Mouse (Mus musculus): ENCODE measurements around the gene Mrps6. TPM values are rescaled to one million over a fixed set of nuclear protein-coding genes. Genes with fewer than 3 reads are reported as not detected.

Gene Mrps6
- polyA plus RNA-seq, 1 experiment from 2014 or later, result 49.3 TPM

- Histone ChIP-seq H3K27me3 (replicated peaks) (no peaks in the 10 kb centered on the region), H3K4me3 (no peak overlapping the region), H3K36me3 (no peaks in the 10 kb centered on the region), H3K9ac (no peak overlapping the region), H3K4me2 (no peak overlapping the region), H3K9me3 (replicated peaks) (no peaks in the 10 kb centered on the region), H3K27ac (no peak overlapping the region), H3K4me1 (no peaks in the 10 kb centered on the region)
- WGBS (ENCODE audit: insufficient replicate concordance), result 74% methylated on average over 11 of the region's 11 CpGs
- ATAC-seq, result no peak
These were observed 76.2 kb downstream of the Mrps6 start for GRCm38 (mm10) chr16:92134148-92134764.

- Histone ChIP-seq H3K36me3 (no peaks in the 10 kb centered on the region), H3K9me3 (replicated peaks) (no peaks in the 10 kb centered on the region), H3K4me2 (no peak overlapping the region), H3K4me3 (no peak overlapping the region), H3K4me1 (no peaks in the 10 kb centered on the region), H3K27me3 (replicated peaks) (no peaks in the 10 kb centered on the region), H3K27ac (no peak overlapping the region), H3K9ac (no peak overlapping the region)
- ATAC-seq, result no peak
- WGBS (ENCODE audit: insufficient replicate concordance), result 79% methylated on average over 15 of the region's 15 CpGs
These were observed 78.2 kb downstream of the Mrps6 start for GRCm38 (mm10) chr16:92136275-92136674.

- Histone ChIP-seq H3K9me3 (replicated peaks) (no peaks in the 10 kb centered on the region), H3K4me1 (no peaks in the 10 kb centered on the region), H3K4me3 (no peak overlapping the region), H3K27ac (no peak overlapping the region), H3K27me3 (replicated peaks) (no peaks in the 10 kb centered on the region), H3K36me3 (no peaks in the 10 kb centered on the region), H3K4me2 (no peak overlapping the region), H3K9ac (no peak overlapping the region)
- ATAC-seq, result no peak
- 63% methylated on average over 15 of the region's 15 CpGs for WGBS (ENCODE audit: insufficient replicate concordance)
These were observed 81.6 kb downstream of the Mrps6 start for GRCm38 (mm10) chr16:92139386-92140261.

- H3K27me3 ChIP-seq (replicated peaks), result no peaks in the 10 kb centered on the region
- WGBS (ENCODE audit: insufficient replicate concordance), result 69% methylated on average over 9 of the region's 9 CpGs
- no peaks in the 10 kb centered on the region for H3K36me3 ChIP-seq
- H3K9me3 ChIP-seq (replicated peaks), result no peaks in the 10 kb centered on the region
- no peak overlapping the region for H3K4me3 ChIP-seq
- no peak overlapping the region for H3K4me2 ChIP-seq
- no peak overlapping the region for H3K9ac ChIP-seq
- H3K27ac ChIP-seq, result no peak overlapping the region
- ATAC-seq, result no peak
- no peaks in the 10 kb centered on the region for H3K4me1 ChIP-seq
These were observed 82.3 kb downstream of the Mrps6 start for GRCm38 (mm10) chr16:92140328-92140727.

- Histone ChIP-seq H3K9me3 (replicated peaks) (no peaks in the 10 kb centered on the region), H3K4me2 (no peak overlapping the region), H3K4me1 (no peaks in the 10 kb centered on the region), H3K9ac (no peak overlapping the region), H3K36me3 (no peaks in the 10 kb centered on the region), H3K27ac (no peak overlapping the region), H3K27me3 (replicated peaks) (no peaks in the 10 kb centered on the region), H3K4me3 (no peak overlapping the region)
- WGBS (ENCODE audit: insufficient replicate concordance), result 93% methylated on average over 12 of the region's 12 CpGs
- ATAC-seq, result no peak
These were observed 83.0 kb downstream of the Mrps6 start for GRCm38 (mm10) chr16:92141021-92141420.

- H3K4me1 ChIP-seq, result no peaks in the 10 kb centered on the region
These were observed 84.4 kb downstream of the Mrps6 start for GRCm38 (mm10) chr16:92142426-92143012.

GRCm38 (mm10) chr16:92147631-92148366, 89.7 kb downstream of the Mrps6 start:
- WGBS (ENCODE audit: insufficient replicate concordance), result 73% methylated on average over 12 of the region's 12 CpGs
- Histone ChIP-seq H3K27ac (no peak overlapping the region), H3K9me3 (replicated peaks) (no peaks in the 10 kb centered on the region), H3K4me3 (no peak overlapping the region), H3K36me3 (no peaks in the 10 kb centered on the region), H3K4me1 (no peaks in the 10 kb centered on the region), H3K4me2 (no peak overlapping the region), H3K27me3 (replicated peaks) (peaks cover 6% of the 10 kb centered on the region; the same call in 1 of the 2 replicates), H3K9ac (no peak overlapping the region)
- ATAC-seq, result no peak

More at GRCm38 (mm10) chr16:92142426-92143012, 84.4 kb downstream of the Mrps6 start:
- Histone ChIP-seq H3K4me3 (no peak overlapping the region), H3K27ac (no peak overlapping the region), H3K36me3 (no peaks in the 10 kb centered on the region), H3K27me3 (replicated peaks) (no peaks in the 10 kb centered on the region), H3K9me3 (replicated peaks) (no peaks in the 10 kb centered on the region), H3K9ac (no peak overlapping the region), H3K4me2 (no peak overlapping the region)
- no peak for ATAC-seq
- 69% methylated on average over 9 of the region's 9 CpGs for WGBS (ENCODE audit: insufficient replicate concordance)

- H3K4me1 ChIP-seq, result no peaks in the 10 kb centered on the region
- no peak for ATAC-seq
These were observed 90.3 kb downstream of the Mrps6 start for GRCm38 (mm10) chr16:92148367-92148728.

GRCm38 (mm10) chr16:92150975-92151374, 92.9 kb downstream of the Mrps6 start:
- H3K4me1 ChIP-seq, result no peaks in the 10 kb centered on the region
- peaks cover 6% of the 10 kb centered on the region; the same call in 1 of the 2 replicates for H3K27me3 ChIP-seq (replicated peaks)
- H3K4me3 ChIP-seq, result no peak overlapping the region
- H3K9me3 ChIP-seq (replicated peaks), result no peaks in the 10 kb centered on the region
- H3K9ac ChIP-seq, result no peak overlapping the region
- H3K36me3 ChIP-seq, result no peaks in the 10 kb centered on the region
- H3K27ac ChIP-seq, result no peak overlapping the region
- no peak for ATAC-seq
- WGBS (ENCODE audit: insufficient replicate concordance), result 64% methylated on average over 4 of the region's 4 CpGs
- no peak overlapping the region for H3K4me2 ChIP-seq

More at GRCm38 (mm10) chr16:92148367-92148728, 90.3 kb downstream of the Mrps6 start:
- H3K9ac ChIP-seq, result no peak overlapping the region
- H3K27me3 ChIP-seq (replicated peaks), result peaks cover 6% of the 10 kb centered on the region; the same call in 1 of the 2 replicates
- WGBS (ENCODE audit: insufficient replicate concordance), result 63% methylated on average over 2 of the region's 2 CpGs
- no peaks in the 10 kb centered on the region for H3K9me3 ChIP-seq (replicated peaks)
- no peak overlapping the region for H3K4me2 ChIP-seq
- no peak overlapping the region for H3K4me3 ChIP-seq
- no peak overlapping the region for H3K27ac ChIP-seq
- H3K36me3 ChIP-seq, result no peaks in the 10 kb centered on the region

- Histone ChIP-seq H3K9me3 (replicated peaks) (no peaks in the 10 kb centered on the region), H3K4me1 (0 out of 2 replicates have a peak, but pooled peaks cover 5% of the 10 kb centered on the region), H3K27me3 (replicated peaks) (peaks cover 39% of the 10 kb centered on the region), H3K4me3 (peak overlapping the region; percentile 26), H3K36me3 (no peaks in the 10 kb centered on the region), H3K27ac (peak overlapping the region; percentile 30; the same call in 1 of the 2 replicates), H3K9ac (no peak overlapping the region), H3K4me2 (peak overlapping the region; percentile 58)
- 9% methylated on average over 14 of the region's 14 CpGs for WGBS (ENCODE audit: insufficient replicate concordance)
- no peak; the same call in 1 of the 2 replicates for ATAC-seq
These were observed 100.0 kb downstream of the Mrps6 start for GRCm38 (mm10) chr16:92158021-92158455.

- Histone ChIP-seq H3K36me3 (no peaks in the 10 kb centered on the region), H3K27me3 (replicated peaks) (peaks cover 39% of the 10 kb centered on the region), H3K4me2 (peak overlapping the region; percentile 58), H3K4me1 (0 out of 2 replicates have a peak, but pooled peaks cover 5% of the 10 kb centered on the region), H3K9ac (no peak overlapping the region), H3K9me3 (replicated peaks) (no peaks in the 10 kb centered on the region), H3K4me3 (peak overlapping the region; percentile 26), H3K27ac (peak overlapping the region; percentile 30; the same call in 1 of the 2 replicates)
- 4% methylated on average over 30 of the region's 30 CpGs for WGBS (ENCODE audit: insufficient replicate concordance)
- ATAC-seq, result peak; percentile 69
These were observed 100.5 kb downstream of the Mrps6 start for GRCm38 (mm10) chr16:92158461-92159091.

Measured in liver, embryonic 12.5 days (tissue).